25 mouse cellular contexts compared by ENCODE assay signal in genomic region chr8:127095763-127096162, GRCm38 (mm10). TPM values are rescaled to one million over a fixed set of nuclear protein-coding genes. Genes with fewer than 3 reads are reported as not detected.
DNase-seq lines count a peak whose midpoint lies in the region; ATAC-seq and TF ChIP-seq lines count a peak whose summit lies in the region.
"Had no signal": no experiment of that assay in that cellular context is flagged by ENCODE, and none has a peak within 500 bp of the region (broad histone marks: within the 10 kb centered on the region; RNA-seq: fewer than 3 reads in every experiment).

No protein-coding gene starts in this region.

- H3K4me1 ChIP-seq in lung, embryonic 16.5 days (replicated peaks; ENCODE audit: control insufficient read depth, insufficient read depth, low read length) = peaks cover 18% of the 10 kb centered on the region

- no peak for TF ChIP-seq POLR2A in brain, embryonic 14.5 days (IDR thresholded peaks at IDR 0.05; ENCODE audit: borderline replicate concordance, extremely low read depth, insufficient read depth, insufficient read length, poor library complexity, severe bottlenecking)

- no peaks in the 10 kb centered on the region for H3K9me3 ChIP-seq in lung, embryonic 16.5 days (ENCODE audit: control insufficient read depth, low read length)
- H3K9me3 ChIP-seq: embryonic facial prominence, embryonic 10.5 days; embryonic facial prominence, embryonic 13.5 days; forebrain, embryonic 12.5 days; hindbrain, embryonic 12.5 days had no signal

- H3K27me3 ChIP-seq in lung, embryonic 16.5 days (ENCODE audit: control insufficient read depth, insufficient read depth, low read depth, low read length) = no peaks in the 10 kb centered on the region
- H3K27me3 ChIP-seq: embryonic facial prominence, embryonic 13.5 days; forebrain, embryonic 12.5 days; hindbrain, embryonic 12.5 days had no signal

- no peaks in the 10 kb centered on the region for H3K36me3 ChIP-seq in lung, embryonic 16.5 days (ENCODE audit: control insufficient read depth, insufficient read depth, low read length)
- H3K36me3 ChIP-seq: embryonic facial prominence, embryonic 13.5 days; forebrain, embryonic 12.5 days; hindbrain, embryonic 12.5 days had no signal

- no peak overlapping the region for H3K4me3 ChIP-seq in lung, embryonic 16.5 days (ENCODE audit: low read length)
- H3K4me3 ChIP-seq: embryonic facial prominence, embryonic 10.5 days; embryonic facial prominence, embryonic 13.5 days; erythroblast, embryonic 14.5 days; forebrain, embryonic 12.5 days; gastrocnemius, adult 2 months; hindbrain, embryonic 12.5 days had no signal

- peak overlapping the region; percentile 4; the same call in 1 of the 2 replicates for H3K4me2 ChIP-seq in lung, embryonic 16.5 days (ENCODE audit: low read depth, low read length)
- H3K4me2 ChIP-seq: forebrain, embryonic 12.5 days; heart, embryonic 11.5 days; hindbrain, embryonic 12.5 days had no signal

- 57% methylated on average over 7 of the region's 7 CpGs for WGBS in lung, embryonic 16.5 days

- TF ChIP-seq CTCF in brain, embryonic 14.5 days (IDR thresholded peaks at IDR 0.05; ENCODE audit: borderline replicate concordance, extremely low read depth, insufficient read depth, insufficient read length) = no peak

- ATAC-seq in lung, embryonic 16.5 days (ENCODE audit: low read depth) = no peak
- ATAC-seq: CD4-positive, CD25-positive, alpha-beta regulatory T cell, adult 4 months; forebrain, postnatal 0 days; hindbrain, embryonic 16.5 days had no signal

- H3K27ac ChIP-seq in lung, embryonic 16.5 days (ENCODE audit: low read length) = no peak overlapping the region
- H3K27ac ChIP-seq: embryonic facial prominence, embryonic 10.5 days; forebrain, embryonic 12.5 days; gastrocnemius, adult 2 months; hindbrain, embryonic 12.5 days had no signal

- DNase-seq in lung, postnatal 10 days = no peak
- DNase-seq in lung, postnatal 36 days = peak; percentile 39
- DNase-seq in lung, adult 18-20 months = no peak
- peak; percentile 57 for DNase-seq in brain, embryonic 14.5 days (ENCODE audit: low read depth)
- no peak for DNase-seq in right cerebral cortex, postnatal 14 days
- DNase-seq: adrenal gland, adult 2 months; adrenal gland, postnatal 14 days; cerebellum, adult 11-12 months; cerebellum, adult 8-10 months; cerebellum, postnatal 10 days; cerebellum, postnatal 36 days; embryo, embryonic 11 days; forebrain, postnatal 0 days; gastrocnemius, adult 2 months; gastrocnemius, postnatal 14 days; heart, adult 11 months had no signal

- H3K9ac ChIP-seq in lung, embryonic 16.5 days (ENCODE audit: low read length) = no peak overlapping the region
- H3K9ac ChIP-seq: embryonic facial prominence, embryonic 13.5 days; forebrain, embryonic 12.5 days; forebrain, postnatal 0 days; hindbrain, embryonic 12.5 days had no signal

RNA-seq across cellular contexts. Expression of gene Pard3, which starts 32.1 kb away (rescaled TPM):
- polyA plus RNA-seq in lung, embryonic 16.5 days (2015; fragmentation: Nextera tagmentation; extraction: Ambion mirVana) = 19.0 and 19.4 TPM in 2 replicates
- 26.0 and 35.1 TPM in 2 replicates for polyA plus RNA-seq in brain, embryonic 14.5 days (2012; rRNA removed)

Comparison
In these comparisons a context has a peak if more than half of its experiments do, and no peak if none do; other contexts are left out.
1. DNase-seq: peak in lung, postnatal 36 days (single experiment) and brain, embryonic 14.5 days (single experiment); none in lung, postnatal 10 days (single experiment), lung, adult 18-20 months (0 of 2) and right cerebral cortex, postnatal 14 days (single experiment).